Mouse (Mus musculus) cerebellum, adult 2 months (tissue): ENCODE measurements around the gene Shtn1.

ENCODE experiments used
- CTCF ChIP-seq: fragments of 200-500 bp; IDR thresholded peaks from 2 replicates; pipeline ENCODE4 v1.5.1; 2011; ENCODE audit warnings: low read depth, mild to moderate bottlenecking, control low read depth, low read length, moderate library complexity, borderline replicate concordance; ENCODE audit not compliant: insufficient read depth
- POLR2A ChIP-seq: fragments of 200-500 bp; IDR thresholded peaks from 2 replicates; pipeline ENCODE4 v1.6.1; 2011; ENCODE audit warnings: low read length, control low read depth, borderline replicate concordance; ENCODE audit not compliant: insufficient read depth

- TF ChIP-seq CTCF (no peak), POLR2A (no peak)
Measured at GRCm38 (mm10) chr19:59109937-59110336, 34.0 kb upstream of the Shtn1 start.
